14 mouse cellular contexts compared by ENCODE assay signal in genomic region chr4:130130641-130131350, GRCm38 (mm10). TPM values are rescaled to one million over a fixed set of nuclear protein-coding genes. Genes with fewer than 3 reads are reported as not detected.
DNase-seq lines count a peak whose midpoint lies in the region; TF ChIP-seq lines count a peak whose summit lies in the region.
"Had no signal": no experiment of that assay in that cellular context is flagged by ENCODE, and none has a peak within 500 bp of the region (broad histone marks: within the 10 kb centered on the region; RNA-seq: fewer than 3 reads in every experiment).

No protein-coding gene starts in this region.

- no peak for TF ChIP-seq POLR2A in small intestine, adult 2 months (IDR thresholded peaks at IDR 0.05; ENCODE audit: low read depth, low read length)

- peaks cover 48% of the 10 kb centered on the region for H3K4me1 ChIP-seq in small intestine, adult 2 months (ENCODE audit: control insufficient read depth, insufficient read depth, insufficient read length, low read length)

- DNase-seq in left cerebral cortex, postnatal 4 days, result peak; percentile 27
- DNase-seq in left cerebral cortex, adult 8-10 months (ENCODE audit: low spot score in 2 of 2), result no peak
- DNase-seq in adrenal gland, postnatal 14 days, result peak; percentile 55
- peak; percentile 84 for DNase-seq in kidney, adult 9 months
- DNase-seq in B cell, adult 2 months, result no peak
- DNase-seq in right cerebral cortex, postnatal 25 days, result no peak
- DNase-seq in frontal cortex, adult 2 months (ENCODE audit: extremely low spot score in 1 of 2, low spot score in 1 of 2), result no peak
- DNase-seq: heart, adult 2 months; lung, postnatal 10 days had no signal

- no peak for TF ChIP-seq CTCF in small intestine, adult 2 months (IDR thresholded peaks at IDR 0.05; ENCODE audit: extremely low read depth, insufficient read length, insufficient replicate concordance, low read depth, low read length)

- H3K27ac ChIP-seq in small intestine, adult 2 months (ENCODE audit: insufficient read depth, low read depth, low read length), result peak overlapping the region; percentile 96
- H3K27ac ChIP-seq: heart, adult 2 months; layer of hippocampus, adult 2 months had no signal

- peaks cover 23% of the 10 kb centered on the region for H3K36me3 ChIP-seq in small intestine, adult 2 months (ENCODE audit: control insufficient read depth, insufficient read depth, low read length)

- intact Hi-C loops in left cerebral cortex, postnatal 4 days (cut with DNase I), result no loop called here

- no peaks in the 10 kb centered on the region for H3K27me3 ChIP-seq in small intestine, adult 2 months (ENCODE audit: control insufficient read depth, insufficient read depth, low read length)

- H3K4me3 ChIP-seq in small intestine, adult 2 months (ENCODE audit: low read depth, low read length), result 0 out of 2 replicates have a peak overlapping the region, but pooled peaks have one; percentile 8
- H3K4me3 ChIP-seq: heart, adult 2 months; layer of hippocampus, adult 2 months had no signal

- WGBS in small intestine, adult 2 months, result 25% methylated on average over 13 of the region's 13 CpGs

RNA-seq across cellular contexts. Expression of gene Hcrtr1, which starts 8.4 kb away (rescaled TPM):
- 1 to 10 TPM; 1.9 to 3.6 TPM for total RNA-seq in left cerebral cortex, postnatal 4 days (2021)
- total RNA-seq in left cerebral cortex, adult 8-10 months (2022), result 1 to 10 TPM; 1.4 to 2.0 (median 1.9) TPM
- total RNA-seq in adrenal gland, postnatal 14 days (2021), result 0.48 and 0.90 TPM in 2 replicates
- 3.3 and 3.8 TPM in 2 replicates for polyA plus RNA-seq in small intestine, adult 2 months (2012; rRNA removed)
- 2.8 and 3.9 TPM in 2 replicates for polyA plus RNA-seq in frontal cortex, adult 2 months (2012; rRNA removed)
- total RNA-seq: common myeloid progenitor, adult 5-6 weeks; heart, adult 2 months; heart, postnatal 25 days had no signal
- polyA plus RNA-seq: C2C12 had no signal

RNA-seq across cellular contexts. Expression of gene Pef1, which starts 28.4 kb away (rescaled TPM):
- total RNA-seq in left cerebral cortex, postnatal 4 days (2021), result 10 to 100 TPM; 33.8 to 36.1 TPM
- 10 to 100 TPM; 72.9 to 80.6 (median 76.1) TPM for total RNA-seq in left cerebral cortex, adult 8-10 months (2022)
- 55.1 and 56.9 TPM in 2 replicates for total RNA-seq in adrenal gland, postnatal 14 days (2021)
- 71.6 and 171 TPM in 2 replicates for polyA plus RNA-seq in small intestine, adult 2 months (2012; rRNA removed)
- 73.5 and 75.2 TPM in 2 replicates for polyA plus RNA-seq in frontal cortex, adult 2 months (2012; rRNA removed)

RNA-seq across cellular contexts. Expression of gene Tinagl1, which starts 44.1 kb away (rescaled TPM):
- 1 to 10 TPM; 1.6 to 2.5 TPM for total RNA-seq in left cerebral cortex, postnatal 4 days (2021)
- 10 to 100 TPM in 1 of 4 experiments, 1 to 10 TPM in 3; 7.7 to 10.5 (median 9.0) TPM for total RNA-seq in left cerebral cortex, adult 8-10 months (2022)
- total RNA-seq in adrenal gland, postnatal 14 days (2021), result 131 and 156 TPM in 2 replicates
- 106 and 109 TPM in 2 replicates for polyA plus RNA-seq in small intestine, adult 2 months (2012; rRNA removed)
- polyA plus RNA-seq in frontal cortex, adult 2 months (2012; rRNA removed), result 12.1 and 14.4 TPM in 2 replicates

Comparison
In these comparisons a context has a peak if more than half of its experiments do, and no peak if none do; other contexts are left out.
1. DNase-seq: peak in left cerebral cortex, postnatal 4 days (single experiment), adrenal gland, postnatal 14 days (single experiment) and kidney, adult 9 months (single experiment); none in left cerebral cortex, adult 8-10 months (0 of 2), B cell, adult 2 months (0 of 2), right cerebral cortex, postnatal 25 days (single experiment) and frontal cortex, adult 2 months (0 of 2).
2. RNA of gene Tinagl1, which starts 44.1 kb away (total RNA-seq): 131 to 156 TPM in adrenal gland, postnatal 14 days; 7.7 to 10.5 TPM in left cerebral cortex, adult 8-10 months and 1.6 to 2.5 TPM in left cerebral cortex, postnatal 4 days; every median in the first group is over 10 times any median in the second.